Mouse (Mus musculus) CH12.LX (cell line): ENCODE data around the gene Col4a2.

ENCODE experiments used
- CTCF ChIP-seq, 2 experiments: IDR thresholded peaks in 1 of 2; conservative IDR thresholded peaks in 1 of 2; 2 replicates each; pipeline ENCODE4 v1.5.1; 2011 to 2012; ENCODE audit warnings: low read depth in 2 of 2, low read length in 2 of 2, improper control_type of control experiment in 1 of 2, inconsistent platforms in 1 of 2, mild to moderate bottlenecking in 1 of 2, moderate library complexity in 1 of 2
- EP300 ChIP-seq: IDR thresholded peaks from 2 replicates; pipeline ENCODE4 v1.6.1; 2011; ENCODE audit warnings: low read length, improper control_type of control experiment
- GABPA ChIP-seq: IDR thresholded peaks from 2 replicates; pipeline ENCODE4 v1.6.1; 2012; ENCODE audit warnings: low read depth, low read length, improper control_type of control experiment, inconsistent platforms; ENCODE audit not compliant: insufficient replicate concordance
- HCFC1 ChIP-seq: IDR thresholded peaks from 2 replicates; pipeline ENCODE4 v1.6.1; 2012; ENCODE audit warnings: low read depth, mild to moderate bottlenecking, inconsistent platforms, low read length, improper control_type of control experiment
- MAFK ChIP-seq: IDR thresholded peaks from 2 replicates; pipeline ENCODE4 v1.6.1; 2011; ENCODE audit warnings: low read length, improper control_type of control experiment; ENCODE audit not compliant: insufficient replicate concordance
- MAZ ChIP-seq: IDR thresholded peaks from 2 replicates; pipeline ENCODE4 v1.6.1; 2012; ENCODE audit warnings: low read depth, mild to moderate bottlenecking, inconsistent platforms, low read length, improper control_type of control experiment, moderate library complexity
- MXI1 ChIP-seq: IDR thresholded peaks from 2 replicates; pipeline ENCODE4 v1.6.1; 2011; ENCODE audit warnings: mild to moderate bottlenecking, low read depth, low read length, improper control_type of control experiment
- NRF1 ChIP-seq: IDR thresholded peaks from 2 replicates; pipeline ENCODE4 v1.6.1; 2014; ENCODE audit warnings: low read depth, mild to moderate bottlenecking, inconsistent platforms, low read length, improper control_type of control experiment, moderate library complexity
- POLR2A ChIP-seq: IDR thresholded peaks from 2 replicates; pipeline ENCODE4 v1.6.1; 2011; ENCODE audit warnings: low read depth, mild to moderate bottlenecking, improper control_type of control experiment, low read length
- POLR2AphosphoS2 ChIP-seq: IDR thresholded peaks from 2 replicates; pipeline ENCODE4 v1.6.1; 2011; ENCODE audit warnings: low read depth, low read length, improper control_type of control experiment
- USF2 ChIP-seq: conservative IDR thresholded peaks from 2 replicates; pipeline ENCODE4 v1.6.1; 2011; ENCODE audit warnings: low read depth, low read length, improper control_type of control experiment
- ZNF384 ChIP-seq: IDR thresholded peaks from 2 replicates; pipeline ENCODE4 v1.6.1; 2012; ENCODE audit warnings: low read depth, low read length, improper control_type of control experiment, inconsistent platforms

DNA sequence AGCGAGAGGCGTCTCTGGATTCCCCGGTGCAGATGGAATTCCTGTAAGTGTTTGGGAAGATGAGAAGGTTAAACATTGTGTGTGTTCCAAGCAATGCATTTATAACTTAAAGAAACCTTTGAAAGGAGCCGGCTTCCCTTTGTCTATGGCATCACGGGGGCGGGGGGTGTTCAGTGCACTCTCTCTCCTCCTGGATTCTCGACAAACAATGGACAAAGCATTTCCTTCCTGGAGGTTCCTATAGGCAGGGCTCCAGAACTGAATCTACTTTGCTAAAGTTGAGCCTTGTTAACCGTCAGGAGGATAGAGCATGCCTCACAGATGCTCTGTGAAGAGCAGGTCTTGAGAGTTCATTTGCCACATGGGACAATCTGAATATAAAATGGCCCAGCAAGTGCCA is 87.1 kb downstream of the Col4a2 start:
- TF ChIP-seq POLR2A (no peak), POLR2AphosphoS2 (no peak), NRF1 (no peak), CTCF (conservative IDR thresholded peaks at IDR 0.05 in 1 of 2, IDR thresholded peaks at IDR 0.05 in 1 of 2; ENCODE audit: low read depth in 2 of 2, low read length in 2 of 2) (no peak), USF2 (no peak), MXI1 (no peak), MAFK (no peak), HCFC1 (no peak), ZNF384 (no peak), EP300 (no peak), MAZ (no peak), GABPA (no peak)
